Mouse (Mus musculus) limb, embryonic 15.5 days (tissue): Measurements from ENCODE around the gene Hmbs. TPM values are rescaled to one million over a fixed set of nuclear protein-coding genes. Genes with fewer than 3 reads are reported as not detected.
A peak's percentile ranks its signal among the peaks of the same experiment; 100 is the strongest.
"Not testable (repeated sequence)": the region's sequence is repeated elsewhere in the genome, so short reads cannot be mapped to it uniquely, and the experiment has no call there.

Experiments
- ATAC-seq: fragments of 200-750 bp; cut with Nextera tagmentation; 2 replicates; pipeline ENCODE4 v1.8.0; 2017; ENCODE audit warnings: low read depth, moderate TSS enrichment; ENCODE audit not compliant: insufficient number of reproducible peaks, low FRiP score, low TSS enrichment
- H3K27ac ChIP-seq: fragments of 300-500 bp; sonication (generic); 2 replicates; pipeline ENCODE4 v1.5.1; 2015; ENCODE audit warnings: moderate library complexity, mild to moderate bottlenecking, inconsistent platforms
- H3K27me3 ChIP-seq: fragments of 300-500 bp; sonication (generic); 2 replicates; pipeline ENCODE4 v1.6.1; 2015; ENCODE audit warnings: inconsistent platforms
- H3K36me3 ChIP-seq: fragments of 300-500 bp; sonication (generic); 2 replicates; pipeline ENCODE4 v1.6.1; 2015; ENCODE audit warnings: inconsistent platforms
- H3K4me1 ChIP-seq: fragments of 300-500 bp; sonication (generic); 2 replicates; pipeline ENCODE4 v1.6.1; 2015; ENCODE audit warnings: inconsistent platforms
- H3K4me2 ChIP-seq: fragments of 300-500 bp; sonication (generic); 2 replicates; pipeline ENCODE4 v1.6.1; 2015; ENCODE audit warnings: mild to moderate bottlenecking, inconsistent platforms
- H3K4me3 ChIP-seq: fragments of 300-500 bp; sonication (generic); 2 replicates; pipeline ENCODE4 v1.5.1; 2015; ENCODE audit warnings: mild to moderate bottlenecking, inconsistent platforms
- H3K9ac ChIP-seq: fragments of 300-500 bp; sonication (generic); 2 replicates; pipeline ENCODE4 v1.6.1; 2015; ENCODE audit warnings: inconsistent platforms
- H3K9me3 ChIP-seq: fragments of 300-500 bp; sonication (generic); 2 replicates; pipeline ENCODE4 v1.6.1; 2016; ENCODE audit warnings: inconsistent platforms
- WGBS: fragments of 180-500 bp; shearing (Covaris S2); methylation state at CpG from one replicate; pipeline ENCODE4 v1.1.7; 2015; 5-methylcytosine and 5-hydroxymethylcytosine counted together
- polyA plus RNA-seq: library from polyadenylated mRNA; unstranded; fragments of >200 nt; fragmentation: Nextera tagmentation; extraction: Ambion mirVana; gene quantifications from 2 replicates; pipeline ENCODE4 v1.2.1, GENCODE M21; 2015

Gene Hmbs
- polyA plus RNA-seq, 1 experiment from 2014 or later = 95.1 TPM

GRCm38 (mm10) chr9:44327926-44328325 is 16.1 kb downstream of the Hmbs start:
- peak overlapping the region; percentile 81 for H3K4me3 ChIP-seq
- peak overlapping the region; percentile 68 for H3K4me2 ChIP-seq
- peaks cover 39% of the 10 kb centered on the region for H3K36me3 ChIP-seq
- H3K9ac ChIP-seq = no peak overlapping the region
- WGBS = 90% methylated on average over 5 of the region's 5 CpGs
- H3K27me3 ChIP-seq = no peaks in the 10 kb centered on the region
- no peaks in the 10 kb centered on the region for H3K9me3 ChIP-seq
- H3K4me1 ChIP-seq = peaks cover 13% of the 10 kb centered on the region
- H3K27ac ChIP-seq = 0 out of 2 replicates have a peak overlapping the region, but pooled peaks have one; percentile 3
- no peak for ATAC-seq

- Histone ChIP-seq H3K27me3 (no peaks in the 10 kb centered on the region), H3K36me3 (peaks cover 32% of the 10 kb centered on the region), H3K4me2 (peak overlapping the region; percentile 68), H3K9ac (peak overlapping the region; percentile 87), H3K4me3 (peak overlapping the region; percentile 81), H3K9me3 (no peaks in the 10 kb centered on the region), H3K4me1 (peaks cover 13% of the 10 kb centered on the region), H3K27ac (peak overlapping the region; percentile 95)
- WGBS = under 1% methylated on average over 22 of the region's 22 CpGs
- no peak for ATAC-seq
Observed at GRCm38 (mm10) chr9:44327064-44327711, 16.8 kb downstream of the Hmbs start.

- H3K27ac ChIP-seq = peak overlapping the region; percentile 95
- H3K9ac ChIP-seq = peak overlapping the region; percentile 87
- no peaks in the 10 kb centered on the region for H3K27me3 ChIP-seq
- H3K36me3 ChIP-seq = peaks cover 26% of the 10 kb centered on the region
- H3K4me2 ChIP-seq = peak overlapping the region; percentile 68
- peak; percentile 87 for ATAC-seq
- peaks cover 13% of the 10 kb centered on the region for H3K4me1 ChIP-seq
- under 1% methylated on average over 38 of the region's 38 CpGs for WGBS
- peak overlapping the region; percentile 81 for H3K4me3 ChIP-seq
- H3K9me3 ChIP-seq = no peaks in the 10 kb centered on the region
Observed at GRCm38 (mm10) chr9:44326371-44327063, 17.5 kb downstream of the Hmbs start.

GRCm38 (mm10) chr9:44325768-44326370 is 18.2 kb downstream of the Hmbs start, which contains the start of gene Dpagt1:
TSS of gene Dpagt1 (plus strand) at chr9:44326019.
- no peak for ATAC-seq
- no peaks in the 10 kb centered on the region for H3K27me3 ChIP-seq
- peak within 1 kb of the TSS; percentile 95 for H3K27ac ChIP-seq
- H3K9ac ChIP-seq = peak within 1 kb of the TSS; percentile 87
- 3% methylated on average over 12 of the region's 12 CpGs for WGBS
- H3K36me3 ChIP-seq = peaks cover 20% of the 10 kb centered on the region
- peak within 1 kb of the TSS; percentile 68 for H3K4me2 ChIP-seq
- H3K4me3 ChIP-seq = peak within 1 kb of the TSS; percentile 81
- no peaks in the 10 kb centered on the region for H3K9me3 ChIP-seq
- H3K4me1 ChIP-seq = peaks cover 15% of the 10 kb centered on the region

- H3K27me3 ChIP-seq, H3K9ac ChIP-seq, ATAC-seq, H3K9me3 ChIP-seq: not testable (repeated sequence)
- peaks cover 13% of the 10 kb centered on the region for H3K36me3 ChIP-seq
- WGBS = 58% methylated on average over 7 of the region's 8 CpGs
- peak overlapping the region; percentile 95 for H3K27ac ChIP-seq
- peak overlapping the region; percentile 68 for H3K4me2 ChIP-seq
- peaks cover 20% of the 10 kb centered on the region for H3K4me1 ChIP-seq
- H3K4me3 ChIP-seq = peak overlapping the region; percentile 81; the same call in 1 of the 2 replicates
Observed at GRCm38 (mm10) chr9:44325032-44325767, 18.8 kb downstream of the Hmbs start.

GRCm38 (mm10) chr9:44324147-44324546 is 19.9 kb downstream of the Hmbs start:
- no peaks in the 10 kb centered on the region for H3K9me3 ChIP-seq
- H3K27me3 ChIP-seq = no peaks in the 10 kb centered on the region
- H3K9ac ChIP-seq = no peak overlapping the region
- H3K36me3 ChIP-seq = peaks cover 5% of the 10 kb centered on the region; the same call in 1 of the 2 replicates
- ATAC-seq = no peak
- no peak overlapping the region for H3K4me2 ChIP-seq
- peaks cover 23% of the 10 kb centered on the region for H3K4me1 ChIP-seq
- 69% methylated on average over 6 of the region's 6 CpGs for WGBS
- no peak overlapping the region for H3K4me3 ChIP-seq
- no peak overlapping the region for H3K27ac ChIP-seq

GRCm38 (mm10) chr9:44323656-44324055 is 20.4 kb downstream of the Hmbs start:
- H3K4me1 ChIP-seq = peaks cover 28% of the 10 kb centered on the region
- WGBS = 79% methylated on average over 3 of the region's 4 CpGs
- H3K9me3 ChIP-seq, H3K4me3 ChIP-seq, ATAC-seq, H3K27ac ChIP-seq, H3K27me3 ChIP-seq, H3K4me2 ChIP-seq, H3K36me3 ChIP-seq, H3K9ac ChIP-seq: not testable (repeated sequence)

- peak; percentile 4; the same call in 1 of the 2 replicates for ATAC-seq
- peak overlapping the region; percentile 83 for H3K27ac ChIP-seq
- peak overlapping the region; percentile 94 for H3K4me2 ChIP-seq
- H3K4me1 ChIP-seq = peaks cover 27% of the 10 kb centered on the region
- peak overlapping the region; percentile 29 for H3K9ac ChIP-seq
- no peaks in the 10 kb centered on the region for H3K9me3 ChIP-seq
- H3K27me3 ChIP-seq = no peaks in the 10 kb centered on the region
- peak overlapping the region; percentile 92 for H3K4me3 ChIP-seq
- 20% methylated on average over 6 of the region's 6 CpGs for WGBS
- peaks cover 14% of the 10 kb centered on the region for H3K36me3 ChIP-seq
Observed at GRCm38 (mm10) chr9:44320799-44321133, 23.3 kb downstream of the Hmbs start.

- Histone ChIP-seq H3K9ac (peak within 1 kb of the TSS; percentile 82), H3K27me3 (no peaks in the 10 kb centered on the region), H3K4me2 (peak within 1 kb of the TSS; percentile 94), H3K4me3 (peak within 1 kb of the TSS; percentile 92), H3K4me1 (peaks cover 24% of the 10 kb centered on the region), H3K9me3 (no peaks in the 10 kb centered on the region), H3K27ac (peak within 1 kb of the TSS; percentile 83), H3K36me3 (peaks cover 20% of the 10 kb centered on the region)
- peak; percentile 99 for ATAC-seq
- under 1% methylated on average over 64 of the region's 67 CpGs for WGBS
Observed at GRCm38 (mm10) chr9:44319887-44320798, 23.9 kb downstream of the Hmbs start, which contains the start of gene C2cd2l. TSS of gene C2cd2l (minus strand) at chr9:44320285.

- WGBS = 2% methylated on average over 37 of the region's 37 CpGs
- H3K4me3 ChIP-seq = peak overlapping the region; percentile 92
- H3K27me3 ChIP-seq = no peaks in the 10 kb centered on the region
- H3K4me1 ChIP-seq = peaks cover 24% of the 10 kb centered on the region
- no peaks in the 10 kb centered on the region for H3K9me3 ChIP-seq
- H3K4me2 ChIP-seq = peak overlapping the region; percentile 94
- peaks cover 29% of the 10 kb centered on the region for H3K36me3 ChIP-seq
- H3K27ac ChIP-seq = peak overlapping the region; percentile 73
- ATAC-seq = no peak
- H3K9ac ChIP-seq = peak overlapping the region; percentile 82
Observed at GRCm38 (mm10) chr9:44319105-44319886, 24.7 kb downstream of the Hmbs start.
